Comparison of ENCODE assay signal across 8 mouse cellular contexts in the genomic region with DNA sequence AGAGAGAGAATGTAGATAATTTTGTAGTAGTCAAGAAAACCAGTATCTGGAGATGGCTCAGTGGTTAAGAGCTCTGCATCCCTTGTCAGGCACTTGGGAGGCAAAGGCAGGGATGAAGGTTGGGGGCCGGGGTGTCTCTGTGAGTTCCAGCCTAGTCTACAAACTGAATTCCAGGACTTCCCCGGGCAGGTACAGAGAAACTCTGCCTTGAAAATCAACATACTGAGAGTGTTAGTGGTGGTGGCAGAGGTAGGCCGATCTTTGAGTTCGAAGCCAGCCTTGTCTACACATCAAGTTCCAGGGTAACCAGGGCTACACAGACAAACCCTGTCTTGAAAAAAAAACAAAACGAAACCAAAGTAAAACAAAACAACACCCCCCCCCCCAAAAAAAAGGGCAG. TPM values are rescaled to one million over a fixed set of nuclear protein-coding genes. Genes with fewer than 3 reads are reported as not detected.
A peak's percentile ranks its signal among the peaks of the same experiment; 100 is the strongest.
DNase-seq lines count a peak whose midpoint lies in the region; ATAC-seq lines count a peak whose summit lies in the region.

No protein-coding gene starts in this region.

- 51% methylated on average over 5 of the region's 5 CpGs for WGBS in kidney, embryonic 16.5 days
- 67% methylated on average over 5 of the region's 5 CpGs for WGBS in hindbrain, embryonic 13.5 days
- 60% methylated on average over 5 of the region's 5 CpGs for WGBS in midbrain, embryonic 13.5 days

- DNase-seq in kidney, postnatal 14 days, result no peak
- DNase-seq in R1 (ENCODE audit: low read depth, low spot score), result peak; percentile 14
- no peak for DNase-seq in frontal cortex, postnatal 14 days (ENCODE audit: low spot score in 2 of 2)
- no peak for DNase-seq in right cerebral cortex, postnatal 36 days (ENCODE audit: low spot score in 2 of 2)
- no peak for DNase-seq in adrenal gland, adult 2 months

- no peak for ATAC-seq in kidney, embryonic 16.5 days (ENCODE audit: low FRiP score, low TSS enrichment)
- no peak for ATAC-seq in hindbrain, embryonic 13.5 days (ENCODE audit: low FRiP score)
- ATAC-seq in midbrain, embryonic 13.5 days, result no peak

- no peaks in the 10 kb centered on the region for H3K27me3 ChIP-seq in kidney, embryonic 16.5 days (ENCODE audit: insufficient read depth, low read length)
- no peaks in the 10 kb centered on the region for H3K27me3 ChIP-seq in hindbrain, embryonic 13.5 days
- no peaks in the 10 kb centered on the region for H3K27me3 ChIP-seq in midbrain, embryonic 13.5 days

- peaks cover 12% of the 10 kb centered on the region; the same call in 1 of the 2 replicates for H3K4me1 ChIP-seq in kidney, embryonic 16.5 days (ENCODE audit: insufficient read depth, low read length)
- H3K4me1 ChIP-seq in hindbrain, embryonic 13.5 days (replicated peaks), result 0 out of 2 replicates have a peak, but pooled peaks cover 4% of the 10 kb centered on the region
- H3K4me1 ChIP-seq in midbrain, embryonic 13.5 days (replicated peaks), result peaks cover 12% of the 10 kb centered on the region

- peak overlapping the region; percentile 72 for H3K4me2 ChIP-seq in kidney, embryonic 16.5 days (replicated peaks; ENCODE audit: low read depth, low read length)
- H3K4me2 ChIP-seq in hindbrain, embryonic 13.5 days, result peak overlapping the region; percentile 92
- peak overlapping the region; percentile 91 for H3K4me2 ChIP-seq in midbrain, embryonic 13.5 days (replicated peaks)

- H3K4me3 ChIP-seq in kidney, embryonic 16.5 days (ENCODE audit: low read length), result peak overlapping the region; percentile 91
- peak overlapping the region; percentile 73 for H3K4me3 ChIP-seq in hindbrain, embryonic 13.5 days
- peak overlapping the region; percentile 77 for H3K4me3 ChIP-seq in midbrain, embryonic 13.5 days (replicated peaks)

- H3K27ac ChIP-seq in kidney, embryonic 16.5 days (ENCODE audit: low read length), result no peak overlapping the region
- no peak overlapping the region for H3K27ac ChIP-seq in hindbrain, embryonic 13.5 days
- H3K27ac ChIP-seq in midbrain, embryonic 13.5 days, result no peak overlapping the region

- H3K36me3 ChIP-seq in kidney, embryonic 16.5 days (ENCODE audit: insufficient read depth, low read length), result 0 out of 2 replicates have a peak, but pooled peaks cover 2% of the 10 kb centered on the region
- no peaks in the 10 kb centered on the region for H3K36me3 ChIP-seq in hindbrain, embryonic 13.5 days
- no peaks in the 10 kb centered on the region for H3K36me3 ChIP-seq in midbrain, embryonic 13.5 days

- peak overlapping the region; percentile 88 for H3K9ac ChIP-seq in kidney, embryonic 16.5 days (replicated peaks; ENCODE audit: low read length)
- no peak overlapping the region for H3K9ac ChIP-seq in hindbrain, embryonic 13.5 days
- no peak overlapping the region for H3K9ac ChIP-seq in midbrain, embryonic 13.5 days (replicated peaks)

- no peaks in the 10 kb centered on the region for H3K9me3 ChIP-seq in kidney, embryonic 16.5 days (ENCODE audit: low read length)
- no peaks in the 10 kb centered on the region for H3K9me3 ChIP-seq in hindbrain, embryonic 13.5 days
- no peaks in the 10 kb centered on the region for H3K9me3 ChIP-seq in midbrain, embryonic 13.5 days

RNA-seq across cellular contexts. Expression of gene Cenpw, which starts 0.9 kb away (rescaled TPM):
- 49.4 and 56.1 TPM in 2 replicates for polyA plus RNA-seq in kidney, embryonic 16.5 days (2015; fragmentation: Nextera tagmentation; extraction: Ambion mirVana)
- polyA plus RNA-seq in hindbrain, embryonic 13.5 days (2015; fragmentation: Nextera tagmentation; extraction: Ambion mirVana), result 16.9 and 17.0 TPM in 2 replicates
- polyA plus RNA-seq in midbrain, embryonic 13.5 days (2015; fragmentation: Nextera tagmentation; extraction: Ambion mirVana), result 29.2 and 29.8 TPM in 2 replicates
- 1 to 10 TPM in 1 of 2 experiments, under 1 TPM in 1; 0.79 to 1.6 TPM for total RNA-seq in adrenal gland, adult 2 months (2021)
- 0.41 and 1.1 TPM in 2 replicates for polyA plus RNA-seq in adrenal gland, adult 2 months (2012; rRNA removed)
